Mouse (Mus musculus) spleen, adult 2 months (tissue): Measurements from ENCODE around the gene Emb.

ENCODE experiments used
- CTCF ChIP-seq: fragments of 200-500 bp; IDR thresholded peaks from 2 replicates; pipeline ENCODE4 v1.5.1; 2011; ENCODE audit warnings: mild to moderate bottlenecking, inconsistent platforms; ENCODE audit not compliant: insufficient read depth, insufficient read length, insufficient replicate concordance; ENCODE audit errors: extremely low read depth
- POLR2A ChIP-seq: fragments of 200-500 bp; IDR thresholded peaks from 2 replicates; pipeline ENCODE4 v1.6.1; 2011; ENCODE audit warnings: low read depth, low read length, inconsistent platforms

DNA sequence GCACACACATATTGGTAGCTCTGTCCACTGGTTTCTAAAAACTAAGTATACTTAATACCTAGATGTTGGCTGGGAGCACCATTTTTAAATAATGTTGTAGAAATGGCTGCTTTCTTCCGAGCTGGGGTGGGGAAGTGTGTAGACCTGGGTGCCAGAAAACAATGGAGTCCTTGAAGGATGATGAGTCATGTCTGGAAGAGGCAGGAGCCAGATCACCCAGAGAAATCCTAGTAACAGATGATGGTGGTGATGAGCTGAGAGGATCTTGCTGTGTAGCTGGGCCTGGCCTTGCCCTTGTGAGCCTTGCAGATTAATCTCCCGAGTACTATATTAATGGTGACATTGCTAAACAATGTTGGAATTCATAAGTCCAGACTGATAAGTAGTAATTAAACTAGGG is 16.6 kb downstream of the Emb start:
- no peak for TF ChIP-seq CTCF
- TF ChIP-seq POLR2A = no peak
